Mouse (Mus musculus): ENCODE measurements around the gene Hp1bp3. TPM values are rescaled to one million over a fixed set of nuclear protein-coding genes. Genes with fewer than 3 reads are reported as not detected.

Hp1bp3 gene
- 101 to 109 TPM (median 106 TPM) in 4 replicates for total RNA-seq (2023)

DNA sequence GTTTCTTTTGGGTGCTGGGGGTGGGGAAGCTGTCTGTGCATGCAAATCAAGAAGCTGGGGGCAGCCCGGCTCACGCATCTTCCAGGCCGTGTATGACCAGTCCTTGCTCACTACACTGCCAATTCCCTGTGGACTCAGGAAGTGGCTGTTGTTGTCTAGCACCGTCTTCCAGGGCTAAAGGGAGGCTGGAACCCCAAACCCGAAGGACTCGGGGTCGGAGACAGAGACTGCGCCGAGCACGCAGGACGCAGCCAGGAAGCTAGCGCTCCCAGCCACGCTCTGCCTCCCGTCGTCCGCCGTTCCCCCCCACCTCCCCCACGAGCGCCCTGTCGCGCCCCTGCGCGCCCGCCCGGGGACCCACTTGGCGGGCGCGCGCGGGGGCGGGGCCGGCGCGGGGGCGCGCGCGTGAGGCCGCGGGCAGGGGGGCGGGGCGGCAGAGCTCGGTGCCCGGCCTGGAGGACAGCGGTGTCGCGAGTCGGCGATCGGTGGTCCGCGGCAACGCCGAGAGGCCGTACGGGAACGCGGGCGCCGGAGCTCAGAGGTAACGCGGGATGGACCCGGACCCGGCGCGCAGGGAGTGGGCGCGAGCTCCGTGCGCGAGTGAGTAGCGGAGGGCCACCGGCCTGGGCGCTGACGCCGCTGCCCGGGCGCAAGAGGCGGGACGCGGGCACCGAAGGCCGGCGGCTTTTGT lies at the start of gene Hp1bp3:
Hp1bp3 (plus strand) TSS at position 97 of the 691 bp plus-strand sequence.

GRCm38 (mm10) chr4:138250088-138250960 lies 34.2 kb downstream of the Hp1bp3 start, which contains the start of the genes Sh2d5 and Kif17:
Sh2d5 (plus strand) TSS chr4:138250403.
Kif17 (plus strand) TSS chr4:138250435.

Other genes with a start within 250 kb of the Hp1bp3 start
- 163 to 180 TPM (median 170 TPM) in 4 replicates for gene Eif4g3, start 223.3 kb upstream of the Hp1bp3 start, total RNA-seq (2023)
- gene Sh2d5, start 34.1 kb downstream of the Hp1bp3 start, total RNA-seq (2023) = 0.17 to 0.33 TPM in 2 of 4 replicates, not detected in the others
- 0.27 TPM in 1 of 4 replicates, not detected in the others for gene Kif17, start 34.1 kb downstream of the Hp1bp3 start, total RNA-seq (2023)
- gene Ddost, start 88.4 kb downstream of the Hp1bp3 start, total RNA-seq (2023) = 53.3 to 61.6 TPM (median 57.8 TPM) in 4 replicates
- 34.8 to 38.7 TPM (median 36.5 TPM) in 4 replicates for gene Pink1, start 110.0 kb downstream of the Hp1bp3 start, total RNA-seq (2023)
- not detected in 4 replicates for gene Cda, start 151.7 kb downstream of the Hp1bp3 start, total RNA-seq (2023)
- not detected in 4 replicates for gene Fam43b, start 180.2 kb downstream of the Hp1bp3 start, total RNA-seq (2023)
- 39.5 to 53.6 TPM (median 43.8 TPM) in 4 replicates for gene Mul1, start 218.4 kb downstream of the Hp1bp3 start, total RNA-seq (2023)
- gene Camk2n1, start 238.0 kb downstream of the Hp1bp3 start, total RNA-seq (2023) = 0.85 to 1.4 TPM (median 0.98 TPM) in 4 replicates

Measured in B cell, adult 62 days (primary cell).